Mouse (Mus musculus): ENCODE results near the gene Srarp. TPM values are rescaled to one million over a fixed set of nuclear protein-coding genes. Genes with fewer than 3 reads are reported as not detected.

The Srarp gene
- polyA plus RNA-seq, 1 experiment from 2014 or later, result not detected

GRCm38 (mm10) chr4:141455526-141455925 lies 19.6 kb upstream of the Srarp start:
- Histone ChIP-seq H3K36me3 (peaks cover 44% of the 10 kb centered on the region), H3K4me3 (no peak overlapping the region), H3K9ac (no peak overlapping the region), H3K27me3 (no peaks in the 10 kb centered on the region), H3K9me3 (no peaks in the 10 kb centered on the region), H3K4me1 (peaks cover 29% of the 10 kb centered on the region), H3K27ac (no peak overlapping the region), H3K4me2 (replicated peaks) (no peak overlapping the region)
- 69% methylated on average over 4 of the region's 4 CpGs for WGBS
- no peak for ATAC-seq (ENCODE audit: low FRiP score, low read depth)

- H3K4me3 ChIP-seq, result no peak overlapping the region
- no peaks in the 10 kb centered on the region for H3K9me3 ChIP-seq
- H3K9ac ChIP-seq, result no peak overlapping the region
- peaks cover 29% of the 10 kb centered on the region for H3K4me1 ChIP-seq
- ATAC-seq (ENCODE audit: low FRiP score, low read depth), result no peak
- H3K36me3 ChIP-seq, result peaks cover 44% of the 10 kb centered on the region
- H3K27ac ChIP-seq, result no peak overlapping the region; the same call in 1 of the 2 replicates
- 82% methylated on average over 14 of the region's 14 CpGs for WGBS
- no peaks in the 10 kb centered on the region for H3K27me3 ChIP-seq
- H3K4me2 ChIP-seq (replicated peaks), result no peak overlapping the region
These were observed 18.9 kb upstream of the Srarp start for GRCm38 (mm10) chr4:141454581-141455350.

- Histone ChIP-seq H3K4me2 (replicated peaks) (no peak overlapping the region), H3K27me3 (no peaks in the 10 kb centered on the region), H3K4me3 (no peak overlapping the region), H3K9me3 (no peaks in the 10 kb centered on the region), H3K36me3 (peaks cover 68% of the 10 kb centered on the region), H3K4me1 (peaks cover 13% of the 10 kb centered on the region; the same call in 1 of the 2 replicates), H3K27ac (no peak overlapping the region), H3K9ac (no peak overlapping the region)
- ATAC-seq (ENCODE audit: low FRiP score, low read depth), result no peak
- 93% methylated on average over 9 of the region's 9 CpGs for WGBS
These were observed 16.1 kb upstream of the Srarp start for GRCm38 (mm10) chr4:141451916-141452450.

- 86% methylated on average over 2 of the region's 2 CpGs for WGBS
- H3K36me3 ChIP-seq, result peaks cover 71% of the 10 kb centered on the region
These were observed 15.3 kb upstream of the Srarp start for GRCm38 (mm10) chr4:141451251-141451650.

GRCm38 (mm10) chr4:141446211-141446610 lies 10.3 kb upstream of the Srarp start:
- WGBS, result 75% methylated on average over 7 of the region's 7 CpGs
- H3K4me3 ChIP-seq, result peak overlapping the region; percentile 95
- H3K9ac ChIP-seq, result no peak overlapping the region
- ATAC-seq (ENCODE audit: low FRiP score, low read depth), result no peak
- H3K36me3 ChIP-seq, result peaks cover 42% of the 10 kb centered on the region
- H3K27me3 ChIP-seq, result no peaks in the 10 kb centered on the region
- peak overlapping the region; percentile 81 for H3K4me2 ChIP-seq (replicated peaks)
- no peak overlapping the region for H3K27ac ChIP-seq
- no peaks in the 10 kb centered on the region for H3K9me3 ChIP-seq
- peaks cover 18% of the 10 kb centered on the region for H3K4me1 ChIP-seq

More at GRCm38 (mm10) chr4:141451251-141451650, 15.3 kb upstream of the Srarp start:
- H3K27ac ChIP-seq, result no peak overlapping the region
- no peak overlapping the region for H3K9ac ChIP-seq
- H3K4me1 ChIP-seq, result peaks cover 15% of the 10 kb centered on the region
- H3K9me3 ChIP-seq, result no peaks in the 10 kb centered on the region
- no peak overlapping the region for H3K4me3 ChIP-seq
- no peak for ATAC-seq (ENCODE audit: low FRiP score, low read depth)
- H3K27me3 ChIP-seq, result no peaks in the 10 kb centered on the region
- H3K4me2 ChIP-seq (replicated peaks), result no peak overlapping the region

- H3K9me3 ChIP-seq, result no peaks in the 10 kb centered on the region
- H3K4me1 ChIP-seq, result peaks cover 18% of the 10 kb centered on the region
- H3K4me2 ChIP-seq (replicated peaks), result peak overlapping the region; percentile 81
- ATAC-seq (ENCODE audit: low FRiP score, low read depth), result no peak
- H3K27ac ChIP-seq, result peak overlapping the region; percentile 69; the same call in 1 of the 2 replicates
- peak overlapping the region; percentile 95 for H3K9ac ChIP-seq
- peaks cover 41% of the 10 kb centered on the region for H3K36me3 ChIP-seq
- H3K4me3 ChIP-seq, result peak overlapping the region; percentile 95
- WGBS, result 13% methylated on average over 14 of the region's 14 CpGs
- no peaks in the 10 kb centered on the region for H3K27me3 ChIP-seq
These were observed 9.4 kb upstream of the Srarp start for GRCm38 (mm10) chr4:141445328-141445720.

GRCm38 (mm10) chr4:141444451-141445327 lies 8.8 kb upstream of the Srarp start, which contains the start of gene Zbtb17:
Zbtb17 (plus strand) TSS chr4:141444654.
- Histone ChIP-seq H3K4me1 (peaks cover 18% of the 10 kb centered on the region), H3K27ac (peak within 1 kb of the TSS; percentile 69; the same call in 1 of the 2 replicates), H3K4me2 (replicated peaks) (peak within 1 kb of the TSS; percentile 81), H3K4me3 (peak within 1 kb of the TSS; percentile 95), H3K9ac (peak within 1 kb of the TSS; percentile 95), H3K27me3 (no peaks in the 10 kb centered on the region), H3K9me3 (no peaks in the 10 kb centered on the region), H3K36me3 (peaks cover 35% of the 10 kb centered on the region)
- under 1% methylated on average over 85 of the region's 102 CpGs for WGBS
- peak; percentile 87 for ATAC-seq (ENCODE audit: low FRiP score, low read depth)

- Histone ChIP-seq H3K4me1 (peaks cover 18% of the 10 kb centered on the region), H3K27me3 (no peaks in the 10 kb centered on the region), H3K36me3 (peaks cover 26% of the 10 kb centered on the region), H3K4me3 (peak overlapping the region; percentile 95), H3K9me3 (no peaks in the 10 kb centered on the region), H3K9ac (peak overlapping the region; percentile 95), H3K4me2 (replicated peaks) (peak overlapping the region; percentile 81), H3K27ac (no peak overlapping the region)
- no peak for ATAC-seq (ENCODE audit: low FRiP score, low read depth)
- WGBS, result 50% methylated on average over 11 of the region's 11 CpGs
These were observed 7.9 kb upstream of the Srarp start for GRCm38 (mm10) chr4:141443641-141444429.

- Histone ChIP-seq H3K36me3 (no peaks in the 10 kb centered on the region), H3K4me2 (replicated peaks) (no peak overlapping the region), H3K27me3 (no peaks in the 10 kb centered on the region), H3K9me3 (no peaks in the 10 kb centered on the region), H3K4me1 (peaks cover 12% of the 10 kb centered on the region), H3K27ac (no peak overlapping the region), H3K9ac (no peak overlapping the region), H3K4me3 (no peak overlapping the region)
- no peak for ATAC-seq (ENCODE audit: low FRiP score, low read depth)
These were observed 5.0 kb upstream of the Srarp start for GRCm38 (mm10) chr4:141440877-141441276.

- H3K9ac ChIP-seq, result no peak overlapping the region
- peaks cover 5% of the 10 kb centered on the region for H3K4me1 ChIP-seq
- H3K36me3 ChIP-seq, result no peaks in the 10 kb centered on the region
- WGBS, result 81% methylated on average over 12 of the region's 12 CpGs
- no peak overlapping the region for H3K4me3 ChIP-seq
- H3K9me3 ChIP-seq, result no peaks in the 10 kb centered on the region
- no peak overlapping the region for H3K27ac ChIP-seq
- no peak overlapping the region for H3K4me2 ChIP-seq (replicated peaks)
- H3K27me3 ChIP-seq, result no peaks in the 10 kb centered on the region
- ATAC-seq (ENCODE audit: low FRiP score, low read depth), result no peak
These were observed 3.3 kb upstream of the Srarp start for GRCm38 (mm10) chr4:141439083-141439803.

- no peaks in the 10 kb centered on the region for H3K4me1 ChIP-seq
- no peak overlapping the region for H3K4me3 ChIP-seq
- H3K9ac ChIP-seq, result no peak overlapping the region
- no peaks in the 10 kb centered on the region for H3K9me3 ChIP-seq
- no peak overlapping the region for H3K4me2 ChIP-seq (replicated peaks)
- 80% methylated on average over 18 of the region's 18 CpGs for WGBS
- H3K27me3 ChIP-seq, result no peaks in the 10 kb centered on the region
- ATAC-seq (ENCODE audit: low FRiP score, low read depth), result no peak
- no peak overlapping the region for H3K27ac ChIP-seq
- no peaks in the 10 kb centered on the region for H3K36me3 ChIP-seq
These were observed 2.7 kb downstream of the Srarp start for GRCm38 (mm10) chr4:141433191-141433590.
